Mouse (Mus musculus): Measurements from ENCODE around the gene Phpt1. TPM values are rescaled to one million over a fixed set of nuclear protein-coding genes. Genes with fewer than 3 reads are reported as not detected.
"Not testable (repeated sequence)": the region's sequence is repeated elsewhere in the genome, so short reads cannot be mapped to it uniquely, and the experiment has no call there.

Phpt1 gene
- polyA plus RNA-seq, 1 experiment = 57.5 TPM

- DNase-seq (ENCODE audit: low read depth) = no peak
Measured at GRCm38 (mm10) chr2:25560551-25560950, 14.5 kb downstream of the Phpt1 start.

GRCm38 (mm10) chr2:25558774-25559173 is 16.2 kb downstream of the Phpt1 start:
- DNase-seq (ENCODE audit: low read depth) = no peak

GRCm38 (mm10) chr2:25557964-25558360 is 17.1 kb downstream of the Phpt1 start:
- no peak for DNase-seq (ENCODE audit: low read depth)

- DNase-seq (ENCODE audit: low read depth) = no peak
Measured at GRCm38 (mm10) chr2:25557221-25557963, 17.6 kb downstream of the Phpt1 start, which contains the start of gene Edf1. Edf1 (plus strand) TSS chr2:25557847.

GRCm38 (mm10) chr2:25556296-25556695 is 18.7 kb downstream of the Phpt1 start:
- no peak for DNase-seq (ENCODE audit: low read depth)

- DNase-seq (ENCODE audit: low read depth) = not testable (repeated sequence)
Measured at GRCm38 (mm10) chr2:25555479-25555878, 19.5 kb downstream of the Phpt1 start.

GRCm38 (mm10) chr2:25553171-25553786 is 21.7 kb downstream of the Phpt1 start:
- not testable (repeated sequence) for DNase-seq (ENCODE audit: low read depth)

GRCm38 (mm10) chr2:25551186-25551585 is 23.8 kb downstream of the Phpt1 start:
- DNase-seq (ENCODE audit: low read depth) = no peak

GRCm38 (mm10) chr2:25549021-25549991 is 25.7 kb downstream of the Phpt1 start:
- no peak for DNase-seq (ENCODE audit: low read depth)

- DNase-seq (ENCODE audit: low read depth) = peak; percentile 93
Measured at GRCm38 (mm10) chr2:25546811-25547491, 28.1 kb downstream of the Phpt1 start, which contains the start of gene Traf2. Traf2 (minus strand) TSS chr2:25546940.

GRCm38 (mm10) chr2:25545996-25546810 is 28.8 kb downstream of the Phpt1 start:
- no peak for DNase-seq (ENCODE audit: low read depth)

GRCm38 (mm10) chr2:25541644-25542367 is 33.2 kb downstream of the Phpt1 start:
- no peak for DNase-seq (ENCODE audit: low read depth)

- no peak for DNase-seq (ENCODE audit: low read depth)
Measured at GRCm38 (mm10) chr2:25540541-25540948, 34.5 kb downstream of the Phpt1 start.

- no peak for DNase-seq (ENCODE audit: low read depth)
Measured at GRCm38 (mm10) chr2:25536531-25536930, 38.5 kb downstream of the Phpt1 start.

- DNase-seq (ENCODE audit: low read depth) = no peak
Measured at GRCm38 (mm10) chr2:25534866-25535182, 40.2 kb downstream of the Phpt1 start.

- no peak for DNase-seq (ENCODE audit: low read depth)
Measured at GRCm38 (mm10) chr2:25534178-25534865, 40.7 kb downstream of the Phpt1 start.

- DNase-seq (ENCODE audit: low read depth) = no peak
Measured at GRCm38 (mm10) chr2:25533707-25534106, 41.3 kb downstream of the Phpt1 start.

- no peak for DNase-seq (ENCODE audit: low read depth)
Measured at GRCm38 (mm10) chr2:25526510-25527302, 48.3 kb downstream of the Phpt1 start.

All from gonadal fat pad, adult 2 months (tissue).